Mouse (Mus musculus) heart, embryonic 12.5 days (tissue): Measurements from ENCODE around the gene Lipt1. TPM values are rescaled to one million over a fixed set of nuclear protein-coding genes. Genes with fewer than 3 reads are reported as not detected.

Experiments
- ATAC-seq: fragments of 200-750 bp; cut with Nextera tagmentation; 2 replicates; pipeline ENCODE4 v1.8.0; 2017; ENCODE audit warnings: moderate TSS enrichment, moderate library complexity; ENCODE audit not compliant: insufficient number of reproducible peaks, low FRiP score
- H3K27ac ChIP-seq: fragments of 300-500 bp; sonication (generic); 2 replicates; pipeline ENCODE4 v1.5.1; 2016; ENCODE audit warnings: mild to moderate bottlenecking, moderate library complexity; ENCODE audit not compliant: poor library complexity, severe bottlenecking
- H3K27me3 ChIP-seq: fragments of 300-500 bp; sonication (generic); replicated peaks from 2 replicates; pipeline ENCODE4 v1.6.1; 2016; ENCODE audit warnings: mild to moderate bottlenecking, moderate library complexity
- H3K36me3 ChIP-seq: fragments of 300-500 bp; sonication (generic); 2 replicates; pipeline ENCODE4 v1.6.1; 2016; ENCODE audit warnings: mild to moderate bottlenecking, moderate library complexity
- H3K4me1 ChIP-seq: fragments of 300-500 bp; sonication (generic); replicated peaks from 2 replicates; pipeline ENCODE4 v1.6.1; 2016; ENCODE audit warnings: mild to moderate bottlenecking
- H3K4me2 ChIP-seq: fragments of 300-500 bp; sonication (generic); 2 replicates; pipeline ENCODE4 v1.6.1; 2016; ENCODE audit warnings: mild to moderate bottlenecking, moderate library complexity
- H3K4me3 ChIP-seq: fragments of 300-500 bp; sonication (generic); 2 replicates; pipeline ENCODE4 v1.5.1; 2016; ENCODE audit warnings: mild to moderate bottlenecking
- H3K9ac ChIP-seq: fragments of 300-500 bp; sonication (generic); 2 replicates; pipeline ENCODE4 v1.6.1; 2016; ENCODE audit warnings: mild to moderate bottlenecking, moderate library complexity
- H3K9me3 ChIP-seq: fragments of 300-500 bp; sonication (generic); replicated peaks from 2 replicates; pipeline ENCODE4 v1.6.1; 2016; ENCODE audit warnings: mild to moderate bottlenecking, moderate library complexity
- WGBS: fragments of 180-500 bp; shearing (Covaris S2); methylation state at CpG from one replicate; pipeline ENCODE4 v1.1.7; 2016; 5-methylcytosine and 5-hydroxymethylcytosine counted together
- polyA plus RNA-seq: library from polyadenylated mRNA; unstranded; fragments of >200 nt; fragmentation: Nextera tagmentation; extraction: Ambion mirVana; gene quantifications from 2 replicates; pipeline ENCODE4 v1.2.1, GENCODE M21; 2016

The Lipt1 gene
- polyA plus RNA-seq, 1 experiment from 2014 or later = 8.6 TPM

GRCm38 (mm10) chr1:37899816-37900215, 28.3 kb downstream of the Lipt1 start:
- H3K9me3 ChIP-seq = no peaks in the 10 kb centered on the region
- no peak overlapping the region for H3K9ac ChIP-seq
- H3K4me1 ChIP-seq = peaks cover 9% of the 10 kb centered on the region
- 0 out of 2 replicates have a peak overlapping the region, but pooled peaks have one; percentile 41 for H3K27ac ChIP-seq
- peaks cover 47% of the 10 kb centered on the region for H3K36me3 ChIP-seq
- 72% methylated on average over 4 of the region's 4 CpGs for WGBS
- ATAC-seq = no peak
- no peak overlapping the region for H3K4me2 ChIP-seq
- no peak overlapping the region for H3K4me3 ChIP-seq
- H3K27me3 ChIP-seq = no peaks in the 10 kb centered on the region

- ATAC-seq = no peak
- no peak overlapping the region for H3K4me3 ChIP-seq
- 39% methylated on average over 6 of the region's 6 CpGs for WGBS
- peaks cover 44% of the 10 kb centered on the region for H3K36me3 ChIP-seq
- peaks cover 9% of the 10 kb centered on the region for H3K4me1 ChIP-seq
- H3K27ac ChIP-seq = 0 out of 2 replicates have a peak overlapping the region, but pooled peaks have one; percentile 41
- H3K4me2 ChIP-seq = peak overlapping the region; percentile 11; the same call in 1 of the 2 replicates
- no peaks in the 10 kb centered on the region for H3K9me3 ChIP-seq
- no peak overlapping the region for H3K9ac ChIP-seq
- H3K27me3 ChIP-seq = no peaks in the 10 kb centered on the region
Measured at GRCm38 (mm10) chr1:37900288-37900687, 28.8 kb downstream of the Lipt1 start.

GRCm38 (mm10) chr1:37903178-37903577, 31.6 kb downstream of the Lipt1 start:
- H3K27ac ChIP-seq = no peak overlapping the region

GRCm38 (mm10) chr1:37912751-37913150, 41.2 kb downstream of the Lipt1 start:
- Histone ChIP-seq H3K9ac (no peak overlapping the region), H3K4me1 (peaks cover 3% of the 10 kb centered on the region; the same call in 1 of the 2 replicates), H3K27me3 (peaks cover 9% of the 10 kb centered on the region; the same call in 1 of the 2 replicates), H3K9me3 (no peaks in the 10 kb centered on the region), H3K36me3 (no peaks in the 10 kb centered on the region), H3K4me2 (no peak overlapping the region), H3K4me3 (no peak overlapping the region), H3K27ac (no peak overlapping the region)
- ATAC-seq = no peak
- 69% methylated on average over 2 of the region's 2 CpGs for WGBS

More at GRCm38 (mm10) chr1:37903178-37903577, 31.6 kb downstream of the Lipt1 start:
- H3K27me3 ChIP-seq = no peaks in the 10 kb centered on the region
- peaks cover 9% of the 10 kb centered on the region for H3K4me1 ChIP-seq
- H3K9ac ChIP-seq = no peak overlapping the region
- no peaks in the 10 kb centered on the region for H3K9me3 ChIP-seq
- ATAC-seq = 0 out of 2 replicates have a peak, but pooled peaks have one; percentile 42
- 32% methylated on average over 6 of the region's 6 CpGs for WGBS
- peaks cover 18% of the 10 kb centered on the region for H3K36me3 ChIP-seq
- H3K4me2 ChIP-seq = no peak overlapping the region
- no peak overlapping the region for H3K4me3 ChIP-seq

GRCm38 (mm10) chr1:37916393-37916792, 44.9 kb downstream of the Lipt1 start, which contains the start of gene Lyg2:
Gene Lyg2, minus strand, starts transcription at chr1:37916493.
- no peak within 1 kb of the TSS for H3K4me2 ChIP-seq
- no peaks in the 10 kb centered on the region for H3K9me3 ChIP-seq
- no peak for ATAC-seq
- 75% methylated on average over 5 of the region's 5 CpGs for WGBS
- peaks cover 10% of the 10 kb centered on the region; the same call in 1 of the 2 replicates for H3K4me1 ChIP-seq
- no peak within 1 kb of the TSS for H3K4me3 ChIP-seq
- H3K27me3 ChIP-seq = peaks cover 9% of the 10 kb centered on the region; the same call in 1 of the 2 replicates
- no peak within 1 kb of the TSS for H3K27ac ChIP-seq
- H3K36me3 ChIP-seq = no peaks in the 10 kb centered on the region
- no peak within 1 kb of the TSS for H3K9ac ChIP-seq

GRCm38 (mm10) chr1:37917666-37918065, 46.1 kb downstream of the Lipt1 start:
- H3K4me3 ChIP-seq = no peak overlapping the region
- no peak overlapping the region for H3K27ac ChIP-seq
- peaks cover 9% of the 10 kb centered on the region; the same call in 1 of the 2 replicates for H3K27me3 ChIP-seq
- H3K36me3 ChIP-seq = no peaks in the 10 kb centered on the region
- ATAC-seq = no peak
- H3K4me1 ChIP-seq = peaks cover 10% of the 10 kb centered on the region; the same call in 1 of the 2 replicates
- H3K4me2 ChIP-seq = peak overlapping the region; percentile 23; the same call in 1 of the 2 replicates
- H3K9me3 ChIP-seq = no peaks in the 10 kb centered on the region
- 29% methylated on average over 13 of the region's 13 CpGs for WGBS
- no peak overlapping the region for H3K9ac ChIP-seq

GRCm38 (mm10) chr1:37918096-37918495, 46.6 kb downstream of the Lipt1 start:
- 43% methylated on average over 6 of the region's 6 CpGs for WGBS
- no peak for ATAC-seq
- H3K36me3 ChIP-seq = no peaks in the 10 kb centered on the region

GRCm38 (mm10) chr1:37922536-37922935, 51.0 kb downstream of the Lipt1 start:
- WGBS = 48% methylated on average over 8 of the region's 8 CpGs
- ATAC-seq = no peak
- H3K4me2 ChIP-seq = no peak overlapping the region
- H3K4me1 ChIP-seq = peaks cover 10% of the 10 kb centered on the region; the same call in 1 of the 2 replicates
- no peak overlapping the region for H3K27ac ChIP-seq
- H3K9ac ChIP-seq = no peak overlapping the region
- H3K36me3 ChIP-seq = no peaks in the 10 kb centered on the region
- H3K27me3 ChIP-seq = no peaks in the 10 kb centered on the region
- no peak overlapping the region for H3K4me3 ChIP-seq
- no peaks in the 10 kb centered on the region for H3K9me3 ChIP-seq

More at GRCm38 (mm10) chr1:37918096-37918495, 46.6 kb downstream of the Lipt1 start:
- Histone ChIP-seq H3K4me2 (peak overlapping the region; percentile 23; the same call in 1 of the 2 replicates), H3K4me1 (peaks cover 10% of the 10 kb centered on the region; the same call in 1 of the 2 replicates), H3K4me3 (no peak overlapping the region), H3K9ac (no peak overlapping the region), H3K27me3 (peaks cover 9% of the 10 kb centered on the region; the same call in 1 of the 2 replicates), H3K27ac (no peak overlapping the region), H3K9me3 (no peaks in the 10 kb centered on the region)

Other genes with a start within 250 kb of the Lipt1 start
- gene 2010300C02Rik, start 151.7 kb upstream of the Lipt1 start, polyA plus RNA-seq = 6.4 and 6.5 TPM in 2 replicates
- 5.5 TPM in 2 replicates for gene Tsga10, start 5.3 kb upstream of the Lipt1 start, polyA plus RNA-seq
- gene Mitd1, start 18.7 kb downstream of the Lipt1 start, polyA plus RNA-seq = 9.4 and 12.5 TPM in 2 replicates
- 237 and 240 TPM in 2 replicates for gene Mrpl30, start 18.7 kb downstream of the Lipt1 start, polyA plus RNA-seq
- not detected in 2 replicates for gene Lyg2, start 44.8 kb downstream of the Lipt1 start, polyA plus RNA-seq
- not detected in 2 replicates for gene Lyg1, start 86.0 kb downstream of the Lipt1 start, polyA plus RNA-seq
- 110 and 115 TPM in 2 replicates for gene Txndc9, start 126.2 kb downstream of the Lipt1 start, polyA plus RNA-seq
- 22.8 and 24.4 TPM in 2 replicates for gene Eif5b, start 126.3 kb downstream of the Lipt1 start, polyA plus RNA-seq